Mouse (Mus musculus) neural tube, embryonic 14.5 days (tissue): ENCODE measurements at regions not wholly inside any gene's neighbourhood (a gene's known extent, or its start where the extent isn't known, plus 50 kb on each side); places are given as distances from the start of the nearest gene placed in this dataset.

ENCODE experiments used
- ATAC-seq: fragments of 200-750 bp; cut with Nextera tagmentation; 2 replicates; pipeline ENCODE4 v1.8.0; 2017; ENCODE audit warnings: low read depth, mild to moderate bottlenecking, moderate TSS enrichment, moderate library complexity
- H3K27ac ChIP-seq: fragments of 300-500 bp; sonication (generic); 2 replicates; pipeline ENCODE4 v1.5.1; 2014; ENCODE audit warnings: low read depth, mild to moderate bottlenecking, control low read depth, low read length, moderate library complexity, mixed read lengths
- H3K27me3 ChIP-seq: fragments of 300-500 bp; sonication (generic); 2 replicates; pipeline ENCODE4 v1.6.1; 2014; ENCODE audit warnings: low read length; ENCODE audit not compliant: control insufficient read depth, insufficient read depth
- H3K36me3 ChIP-seq: fragments of 300-500 bp; sonication (generic); 2 replicates; pipeline ENCODE4 v1.6.1; 2014; ENCODE audit warnings: low read length, mixed read lengths; ENCODE audit not compliant: control insufficient read depth, insufficient read depth
- H3K4me1 ChIP-seq: fragments of 300-500 bp; sonication (generic); 2 replicates; pipeline ENCODE4 v1.6.1; 2014; ENCODE audit warnings: low read length; ENCODE audit not compliant: control insufficient read depth, insufficient read depth
- H3K4me2 ChIP-seq: fragments of 300-500 bp; sonication (generic); 2 replicates; pipeline ENCODE4 v1.6.1; 2014; ENCODE audit warnings: mild to moderate bottlenecking, low read depth, low read length, control low read depth
- H3K4me3 ChIP-seq: fragments of 300-500 bp; sonication (generic); 2 replicates; pipeline ENCODE4 v1.5.1; 2014; ENCODE audit warnings: low read depth, low read length, control low read depth, mixed read lengths
- H3K9ac ChIP-seq: fragments of 300-500 bp; sonication (generic); replicated peaks from 2 replicates; pipeline ENCODE4 v1.6.1; 2014; ENCODE audit warnings: low read depth, mild to moderate bottlenecking, control low read depth, low read length, mixed read lengths
- H3K9me3 ChIP-seq: fragments of 300-500 bp; sonication (generic); 2 replicates; pipeline ENCODE4 v1.6.1; 2016; ENCODE audit warnings: low read length; ENCODE audit not compliant: control insufficient read depth
- WGBS: fragments of 180-500 bp; shearing (Covaris S2); extraction: QIAGEN DNeasy Blood & Tissue Kit; methylation state at CpG from one replicate; pipeline ENCODE4 v1.1.7; 2014; 5-methylcytosine and 5-hydroxymethylcytosine counted together

DNA sequence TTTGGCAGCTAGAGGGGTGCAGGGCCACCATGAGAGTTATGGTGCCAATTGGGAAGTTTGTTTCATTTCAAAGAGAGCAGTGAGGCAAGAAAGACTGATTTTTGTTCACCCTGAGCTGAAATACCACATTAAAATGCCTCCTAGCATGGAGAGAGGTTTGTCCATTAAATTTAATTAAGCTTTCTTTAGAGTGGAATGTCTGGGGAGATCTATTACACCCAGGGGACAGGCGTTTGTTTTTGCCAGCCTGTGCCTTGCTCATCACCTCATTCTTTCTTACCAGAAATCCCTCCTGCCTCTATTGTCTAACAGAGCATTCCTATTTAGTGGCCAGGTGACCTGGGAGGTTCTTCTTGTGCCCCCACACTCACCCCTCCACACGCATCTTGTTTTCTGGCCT is 55.2 kb upstream of the Rcn1 start:
- no peak overlapping the region for H3K4me2 ChIP-seq
- ATAC-seq = no peak
- no peak overlapping the region for H3K4me3 ChIP-seq
- no peaks in the 10 kb centered on the region for H3K27me3 ChIP-seq
- no peaks in the 10 kb centered on the region for H3K9me3 ChIP-seq
- no peaks in the 10 kb centered on the region for H3K36me3 ChIP-seq
- 0 out of 2 replicates have a peak, but pooled peaks cover 5% of the 10 kb centered on the region for H3K4me1 ChIP-seq
- 27% methylated on average over 2 of the region's 2 CpGs for WGBS
- no peak overlapping the region for H3K27ac ChIP-seq
- no peak overlapping the region for H3K9ac ChIP-seq

DNA sequence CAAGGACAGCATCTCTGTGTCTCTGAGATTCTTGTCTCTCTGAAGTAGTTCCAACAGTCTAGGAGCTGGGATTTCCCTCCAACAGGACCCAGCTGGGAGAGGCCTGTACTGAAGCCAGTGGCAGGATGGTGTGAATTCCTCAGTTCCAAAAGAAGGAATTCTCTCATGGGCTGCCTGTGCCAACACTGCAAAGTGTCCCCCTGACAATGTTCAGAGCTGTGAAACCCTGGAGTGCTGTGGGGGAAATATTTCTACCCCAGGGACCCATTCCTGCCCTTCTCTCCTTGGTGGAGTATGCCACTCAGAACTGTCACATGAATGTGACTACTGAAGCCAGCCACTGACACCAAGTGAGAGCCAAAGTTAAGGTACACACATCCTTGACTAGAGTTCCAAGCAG is 55.7 kb upstream of the Rcn1 start:
- no peak overlapping the region for H3K4me2 ChIP-seq
- no peak overlapping the region for H3K4me3 ChIP-seq
- H3K9ac ChIP-seq = no peak overlapping the region
- H3K4me1 ChIP-seq = 0 out of 2 replicates have a peak, but pooled peaks cover 5% of the 10 kb centered on the region
- no peaks in the 10 kb centered on the region for H3K27me3 ChIP-seq
- ATAC-seq = no peak
- no peak overlapping the region for H3K27ac ChIP-seq
- H3K36me3 ChIP-seq = no peaks in the 10 kb centered on the region
- no peaks in the 10 kb centered on the region for H3K9me3 ChIP-seq

DNA sequence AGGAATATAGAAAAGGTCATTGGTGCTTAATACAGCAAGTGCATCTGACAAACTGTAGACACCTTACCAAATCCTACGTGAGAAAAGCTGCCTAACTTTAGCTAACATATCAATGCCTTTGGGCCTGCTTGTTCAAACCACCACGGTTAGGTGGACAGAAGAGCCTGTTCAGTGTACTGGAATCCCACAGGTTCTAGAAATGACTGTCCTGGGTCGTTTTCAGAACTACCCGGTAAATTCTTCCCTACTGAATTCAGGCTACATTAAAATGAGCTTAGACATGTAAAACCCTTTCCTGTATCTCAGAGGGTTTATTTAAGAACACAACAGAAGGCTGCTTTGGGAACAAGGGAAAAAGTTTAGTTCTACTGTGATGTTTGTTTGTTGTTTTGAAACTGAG is 59.5 kb upstream of the Rcn1 start:
- no peaks in the 10 kb centered on the region for H3K9me3 ChIP-seq
- no peak overlapping the region for H3K9ac ChIP-seq
- H3K36me3 ChIP-seq = no peaks in the 10 kb centered on the region
- H3K4me2 ChIP-seq = no peak overlapping the region
- H3K27ac ChIP-seq = no peak overlapping the region
- no peaks in the 10 kb centered on the region for H3K27me3 ChIP-seq
- no peak overlapping the region for H3K4me3 ChIP-seq
- H3K4me1 ChIP-seq = 0 out of 2 replicates have a peak, but pooled peaks cover 5% of the 10 kb centered on the region
- no peak for ATAC-seq
- 91% methylated on average over 4 of the region's 4 CpGs for WGBS

DNA sequence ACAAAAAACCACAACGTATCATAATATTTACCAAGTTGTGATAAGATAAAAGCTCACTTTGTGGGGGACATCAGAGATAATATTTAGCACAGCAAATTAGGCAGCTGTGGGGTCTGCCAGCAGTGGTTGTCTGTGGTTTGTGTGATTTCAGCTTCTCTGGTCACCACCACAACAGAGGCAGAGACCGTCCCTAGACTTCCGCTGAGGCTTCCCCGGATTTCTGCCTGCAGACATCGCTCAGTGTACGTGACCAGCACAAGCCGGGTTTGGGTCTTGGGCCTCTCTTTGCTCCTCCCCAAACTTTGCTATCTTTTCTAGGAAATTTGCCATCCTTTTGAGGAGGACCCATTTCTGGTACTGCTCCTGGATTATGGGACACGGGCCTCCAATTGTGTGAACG is 60.4 kb upstream of the Rcn1 start:
- Histone ChIP-seq H3K4me2 (no peak overlapping the region), H3K9me3 (no peaks in the 10 kb centered on the region), H3K4me1 (0 out of 2 replicates have a peak, but pooled peaks cover 2% of the 10 kb centered on the region), H3K27me3 (no peaks in the 10 kb centered on the region), H3K9ac (no peak overlapping the region), H3K4me3 (no peak overlapping the region), H3K27ac (no peak overlapping the region), H3K36me3 (no peaks in the 10 kb centered on the region)
- WGBS = 87% methylated on average over 9 of the region's 9 CpGs
- ATAC-seq = no peak

DNA sequence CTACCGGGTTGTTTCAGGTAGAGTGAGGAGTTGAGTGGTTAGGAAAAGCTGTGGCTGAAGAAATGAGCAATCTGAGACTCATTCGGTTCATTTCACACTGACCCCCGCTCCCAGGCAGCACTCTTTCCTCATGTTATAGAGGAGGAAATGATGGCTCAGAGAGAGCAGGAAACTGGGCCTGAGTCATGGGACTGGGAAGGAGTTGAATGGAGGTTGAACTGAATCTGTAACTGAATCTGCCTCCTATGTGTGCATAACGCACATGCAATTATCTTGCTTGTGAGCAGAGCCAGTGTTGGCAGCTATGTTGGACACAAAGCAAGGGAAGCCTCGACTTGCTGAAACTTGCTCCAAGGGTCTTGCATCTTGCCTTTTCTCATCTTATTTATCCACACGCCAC is 66.5 kb upstream of the Rcn1 start:
- Histone ChIP-seq H3K4me2 (no peak overlapping the region), H3K4me3 (no peak overlapping the region), H3K27me3 (no peaks in the 10 kb centered on the region), H3K27ac (no peak overlapping the region), H3K9ac (no peak overlapping the region), H3K36me3 (no peaks in the 10 kb centered on the region), H3K4me1 (no peaks in the 10 kb centered on the region), H3K9me3 (no peaks in the 10 kb centered on the region)
- no peak for ATAC-seq
- WGBS = 87% methylated on average over 6 of the region's 6 CpGs

DNA sequence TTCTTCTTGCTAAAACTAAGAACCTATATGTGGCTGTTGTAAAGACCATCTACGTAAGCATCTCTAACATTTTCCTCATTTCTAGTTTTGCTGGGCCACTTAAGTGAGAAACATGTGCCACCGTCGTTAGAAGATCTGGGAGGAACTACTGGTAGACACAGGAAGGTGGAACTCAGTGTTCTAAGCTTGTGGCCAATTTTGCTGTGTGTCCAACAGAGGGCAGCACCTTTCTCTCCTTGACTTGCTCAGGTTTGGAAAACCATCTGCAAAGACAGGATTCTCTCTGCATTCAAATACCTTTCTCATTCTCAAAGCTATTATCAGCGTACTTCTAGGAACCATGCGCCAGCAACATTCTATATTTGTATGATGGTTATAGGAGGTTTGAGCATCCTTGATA is 69.8 kb upstream of the Rcn1 start:
- Histone ChIP-seq H3K9ac (no peak overlapping the region), H3K9me3 (no peaks in the 10 kb centered on the region), H3K4me3 (no peak overlapping the region), H3K4me2 (no peak overlapping the region), H3K27me3 (no peaks in the 10 kb centered on the region), H3K36me3 (no peaks in the 10 kb centered on the region), H3K4me1 (no peaks in the 10 kb centered on the region), H3K27ac (no peak overlapping the region)
- ATAC-seq = peak; percentile 74; the same call in 1 of the 2 replicates
- WGBS = 36% methylated on average over 5 of the region's 5 CpGs

DNA sequence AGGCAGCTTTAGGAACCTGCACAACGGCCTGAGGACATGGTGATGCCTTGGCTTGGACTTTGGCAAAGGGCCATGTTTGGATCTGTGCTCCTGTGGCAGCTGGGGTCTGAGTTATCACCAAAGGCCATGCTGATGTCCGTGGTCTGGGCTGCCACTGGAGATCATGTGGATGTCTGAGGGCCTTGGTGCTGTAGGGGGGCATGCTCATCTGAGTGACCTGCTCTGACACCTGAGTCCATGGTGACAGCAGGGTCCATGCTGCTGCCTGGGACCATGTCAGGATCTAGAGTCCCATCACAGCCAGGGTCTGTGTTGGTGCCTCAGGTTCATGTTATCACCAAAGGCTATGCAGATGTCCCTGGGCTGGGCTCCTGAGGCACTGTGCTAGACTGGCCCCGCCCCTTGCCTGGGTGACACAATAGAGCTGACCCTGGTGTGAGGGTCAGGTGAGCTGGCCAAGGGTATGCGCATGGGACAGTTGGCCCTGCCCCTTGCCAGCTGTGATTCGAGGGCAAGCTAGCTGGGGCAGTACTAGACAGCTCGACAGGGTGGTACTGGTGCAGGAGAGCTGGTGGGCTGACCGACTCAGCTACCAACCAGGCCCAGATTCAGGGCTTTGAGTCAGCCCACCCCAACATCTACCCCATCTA is 77.0 kb upstream of the Rcn1 start:
- Histone ChIP-seq H3K4me3 (no peak overlapping the region), H3K9ac (no peak overlapping the region), H3K36me3 (no peaks in the 10 kb centered on the region), H3K4me1 (no peaks in the 10 kb centered on the region), H3K27ac (no peak overlapping the region), H3K27me3 (no peaks in the 10 kb centered on the region), H3K4me2 (no peak overlapping the region), H3K9me3 (no peaks in the 10 kb centered on the region)
- ATAC-seq = no peak; the same call in 1 of the 2 replicates
- WGBS = 78% methylated on average over 7 of the region's 7 CpGs

DNA sequence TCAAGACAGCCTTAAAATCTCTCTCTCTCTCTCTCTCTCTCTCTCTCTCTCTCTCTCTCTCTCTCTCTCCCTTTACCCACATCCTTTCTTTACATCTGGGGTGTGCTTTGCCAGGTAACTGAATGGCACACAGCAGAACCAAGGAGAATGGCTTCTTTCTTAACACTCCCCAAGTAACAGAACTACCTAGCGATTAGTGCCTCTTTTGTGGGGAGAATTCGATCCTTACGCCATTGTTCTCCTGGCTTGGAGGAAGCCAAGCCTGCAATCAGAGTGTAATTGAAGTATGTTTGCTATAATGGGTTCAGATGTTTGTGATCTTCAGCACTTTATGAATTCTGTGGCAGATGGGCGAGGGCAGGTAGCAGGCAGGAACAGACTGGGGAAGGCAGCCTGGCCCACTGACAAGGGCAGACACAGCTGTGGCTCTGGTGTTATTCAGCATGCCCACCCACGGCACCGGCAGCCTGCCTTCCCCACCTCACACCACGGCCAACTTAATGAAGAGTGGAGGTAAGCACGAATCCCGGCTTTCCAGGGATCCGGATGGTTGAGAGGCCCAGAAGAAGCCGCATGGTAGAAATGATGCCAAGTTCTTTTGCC is 83.0 kb upstream of the Rcn1 start:
- no peaks in the 10 kb centered on the region for H3K4me1 ChIP-seq
- no peaks in the 10 kb centered on the region for H3K27me3 ChIP-seq
- H3K4me3 ChIP-seq = no peak overlapping the region
- H3K9me3 ChIP-seq = no peaks in the 10 kb centered on the region
- H3K36me3 ChIP-seq = no peaks in the 10 kb centered on the region
- H3K9ac ChIP-seq = no peak overlapping the region
- no peak for ATAC-seq
- H3K4me2 ChIP-seq = no peak overlapping the region
- WGBS = 55% methylated on average over 11 of the region's 11 CpGs
- H3K27ac ChIP-seq = no peak overlapping the region

DNA sequence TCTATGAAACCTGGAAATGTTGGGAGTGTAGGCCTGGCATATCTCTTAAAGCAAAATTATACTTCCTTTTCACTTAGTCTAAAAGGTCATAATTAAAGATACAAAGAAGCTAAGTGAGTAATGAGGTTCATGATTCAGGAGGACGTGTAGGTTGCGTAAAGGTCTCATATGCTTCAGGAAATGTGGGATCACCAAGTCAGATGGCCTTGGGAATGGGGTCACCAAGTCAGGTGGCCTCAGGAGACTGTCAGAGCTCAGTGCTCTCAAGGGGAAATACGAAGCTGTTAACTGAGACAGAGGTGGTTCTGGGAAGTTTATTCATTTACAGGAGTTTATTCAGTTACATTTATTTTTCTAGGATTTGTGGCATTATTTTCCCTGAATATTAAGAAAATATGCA is 85.4 kb upstream of the Rcn1 start:
- 83% methylated on average over 3 of the region's 3 CpGs for WGBS
- no peak overlapping the region for H3K4me3 ChIP-seq
- H3K27me3 ChIP-seq = no peaks in the 10 kb centered on the region
- no peak overlapping the region for H3K27ac ChIP-seq
- no peaks in the 10 kb centered on the region for H3K9me3 ChIP-seq
- ATAC-seq = no peak
- no peaks in the 10 kb centered on the region for H3K4me1 ChIP-seq
- no peaks in the 10 kb centered on the region for H3K36me3 ChIP-seq
- H3K4me2 ChIP-seq = no peak overlapping the region
- no peak overlapping the region for H3K9ac ChIP-seq
